Mouse (Mus musculus): ENCODE results near the gene Prc1.

DNA sequence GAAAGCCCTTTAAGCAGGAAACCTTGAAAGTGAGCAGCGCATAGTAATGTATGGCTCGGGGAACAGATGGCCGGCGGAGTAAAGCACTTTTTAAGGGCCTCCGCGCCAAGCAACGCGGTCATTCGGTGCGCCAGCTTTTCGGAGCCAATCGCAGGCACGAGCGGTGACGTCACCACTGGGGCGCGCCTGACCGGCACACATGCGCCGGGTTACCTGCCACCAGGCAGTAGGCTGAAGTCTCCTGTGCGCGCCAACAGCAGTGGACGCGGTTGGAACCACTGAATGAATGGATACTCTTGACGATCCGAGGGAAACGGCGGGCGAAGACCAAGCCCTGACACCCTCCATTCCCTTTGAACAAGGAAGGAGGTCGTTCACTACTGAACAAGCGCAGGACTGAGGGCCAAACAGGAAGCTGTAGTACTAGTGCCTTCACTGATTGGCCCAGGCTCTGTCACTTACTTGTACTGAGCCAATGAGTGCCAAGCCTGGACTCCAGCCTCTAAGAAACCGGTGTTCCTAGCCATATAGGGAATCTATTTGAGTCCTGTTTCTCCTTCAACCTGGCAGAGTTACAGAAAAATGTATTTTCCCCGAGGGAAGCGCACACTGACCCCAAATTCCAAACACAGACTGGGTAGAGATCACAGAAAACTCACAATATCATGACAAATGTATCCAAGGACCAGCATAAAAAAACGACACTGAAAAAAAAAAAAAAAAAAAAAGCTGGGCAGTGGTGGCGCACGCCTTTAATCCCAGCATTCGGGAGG, 30.0 kb downstream of the Prc1 start, which contains the start of gene Rccd1:
- TF ChIP-seq CTCF (IDR thresholded peaks at IDR 0.05; ENCODE audit: extremely low read depth, insufficient read depth, insufficient read length, insufficient replicate concordance) (no peak), POLR2A (IDR thresholded peaks at IDR 0.05; ENCODE audit: low read depth, low read length) (peak; percentile 73)
